Comparison of ENCODE assay signal across 8 mouse cellular contexts in the genomic region with DNA sequence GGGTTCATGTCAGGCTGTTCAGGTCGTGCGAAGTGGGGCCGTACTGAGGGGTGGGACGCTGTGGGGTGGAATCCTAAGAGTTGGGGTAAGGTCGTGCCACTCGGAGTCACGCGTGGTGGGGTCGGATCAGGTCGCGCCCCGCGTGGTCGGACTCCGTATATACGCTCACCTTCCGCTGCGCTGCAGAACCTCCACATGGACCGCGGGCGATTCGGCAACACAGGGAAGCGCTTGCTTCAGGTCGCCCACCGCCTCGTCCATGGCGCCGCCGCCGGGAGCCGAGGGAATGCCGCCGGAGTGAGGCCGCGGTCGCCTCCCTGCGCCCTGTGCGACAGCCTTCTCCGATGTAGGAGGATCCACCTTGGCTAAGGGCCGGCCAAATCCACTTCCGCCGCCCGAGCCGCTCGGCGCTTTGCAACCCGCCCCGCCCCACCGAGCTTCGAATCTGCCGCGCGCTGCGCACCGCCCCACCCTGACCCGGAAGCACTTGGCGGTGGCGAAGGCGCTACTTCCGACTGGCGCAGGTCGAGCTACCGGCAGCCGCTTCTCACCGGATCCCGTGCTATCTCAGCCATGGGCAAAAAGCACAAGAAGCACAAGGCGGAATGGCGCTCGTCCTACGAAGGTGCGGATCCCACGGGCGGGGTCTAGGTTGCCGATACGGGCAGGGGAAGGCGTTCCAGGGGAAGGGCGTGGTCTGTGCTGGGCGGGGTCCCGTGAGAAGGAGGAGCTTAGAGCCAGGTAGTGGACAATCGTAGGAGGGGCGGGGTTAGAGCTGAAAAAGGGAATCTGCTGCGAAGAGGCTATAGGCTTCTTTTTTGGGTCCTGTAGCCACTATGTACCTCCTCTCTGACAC. TPM values are rescaled to one million over a fixed set of nuclear protein-coding genes. Genes with fewer than 3 reads are reported as not detected.
A peak's percentile ranks its signal among the peaks of the same experiment; 100 is the strongest.
DNase-seq lines count a peak whose midpoint lies in the region; ATAC-seq and TF ChIP-seq lines count a peak whose summit lies in the region.

Trip13 (minus strand) TSS at position 464 of the 856 bp plus-strand sequence.
Brd9 (plus strand) TSS at position 491 of the 856 bp plus-strand sequence.

- H3K36me3 ChIP-seq in hindbrain, embryonic 10.5 days, result peaks cover 72% of the 10 kb centered on the region
- peaks cover 12% of the 10 kb centered on the region for H3K36me3 ChIP-seq in lung, postnatal 0 days (ENCODE audit: insufficient read depth, low read length)

- H3K27ac ChIP-seq in hindbrain, embryonic 10.5 days, result peak within 1 kb of the TSS; percentile 98
- H3K27ac ChIP-seq in lung, postnatal 0 days (ENCODE audit: low read length), result peak within 1 kb of the TSS; percentile 90

- peak; percentile 12; the same call in 1 of the 2 replicates for TF ChIP-seq CTCF in lung, postnatal 0 days (IDR thresholded peaks at IDR 0.05)

- H3K4me3 ChIP-seq in hindbrain, embryonic 10.5 days, result peak within 1 kb of the TSS; percentile 91
- peak within 1 kb of the TSS; percentile 74 for H3K4me3 ChIP-seq in lung, postnatal 0 days (ENCODE audit: low read depth, low read length)

- no peaks in the 10 kb centered on the region for H3K27me3 ChIP-seq in hindbrain, embryonic 10.5 days (ENCODE audit: insufficient read depth, poor library complexity, severe bottlenecking)
- H3K27me3 ChIP-seq in lung, postnatal 0 days (replicated peaks; ENCODE audit: insufficient read depth, low read length), result no peaks in the 10 kb centered on the region

- DNase-seq in MN1 (ENCODE audit: low spot score), result peak; percentile 91
- peak; percentile 89 for DNase-seq in cerebellum, adult 9-10 months
- peak; percentile 93 for DNase-seq in hindbrain, embryonic 10.5 days (ENCODE audit: low spot score)
- peak; percentile 85 for DNase-seq in layer of hippocampus, adult 9-11 months
- DNase-seq in lung, postnatal 0 days (ENCODE audit: low spot score), result peak; percentile 94
- DNase-seq in ovary, postnatal 14 days (ENCODE audit: low spot score), result peak; percentile 95
- peak; percentile 94 for DNase-seq in thymus, postnatal 14 days

- peak within 1 kb of the TSS; percentile 63 for H3K9ac ChIP-seq in lung, postnatal 0 days (replicated peaks; ENCODE audit: low read depth)

- peaks cover 18% of the 10 kb centered on the region for H3K4me1 ChIP-seq in hindbrain, embryonic 10.5 days (replicated peaks)
- no peaks in the 10 kb centered on the region for H3K4me1 ChIP-seq in lung, postnatal 0 days (ENCODE audit: insufficient read depth, low read depth, low read length)

- under 1% methylated on average over 82 of the region's 82 CpGs for WGBS in hindbrain, embryonic 10.5 days
- under 1% methylated on average over 71 of the region's 82 CpGs for WGBS in lung, postnatal 0 days

- TF ChIP-seq EP300 in lung, postnatal 0 days (IDR thresholded peaks at IDR 0.05), result no peak

- peak within 1 kb of the TSS; percentile 76 for H3K4me2 ChIP-seq in lung, postnatal 0 days (replicated peaks; ENCODE audit: low read depth, low read length)

- peak; percentile 90 for ATAC-seq in frontal cortex, adult (ENCODE audit: low TSS enrichment)
- peak; percentile 98 for ATAC-seq in lung, postnatal 0 days

- H3K9me3 ChIP-seq in hindbrain, embryonic 10.5 days, result no peaks in the 10 kb centered on the region
- H3K9me3 ChIP-seq in lung, postnatal 0 days (ENCODE audit: low read length), result no peaks in the 10 kb centered on the region

RNA-seq across cellular contexts. Expression of gene Trip13, which starts in this region (rescaled TPM):
- 51.5 and 61.9 TPM in 2 replicates for polyA plus RNA-seq in hindbrain, embryonic 10.5 days (2016; fragmentation: Nextera tagmentation; extraction: Ambion mirVana)
- 2.4 and 4.1 TPM in 2 replicates for polyA plus RNA-seq in lung, postnatal 0 days (2015; fragmentation: Nextera tagmentation; extraction: Ambion mirVana)

RNA-seq across cellular contexts. Expression of gene Brd9, which starts in this region (rescaled TPM):
- 56.3 and 64.6 TPM in 2 replicates for polyA plus RNA-seq in hindbrain, embryonic 10.5 days (2016; fragmentation: Nextera tagmentation; extraction: Ambion mirVana)
- polyA plus RNA-seq in lung, postnatal 0 days (2015; fragmentation: Nextera tagmentation; extraction: Ambion mirVana), result 33.8 and 35.2 TPM in 2 replicates

Comparison
In these comparisons a context has a peak if more than half of its experiments do, and no peak if none do; other contexts are left out.
1. Peak in every context shown above with its lines: DNase-seq, ATAC-seq, H3K4me3 ChIP-seq and H3K27ac ChIP-seq.
2. RNA of gene Trip13 (polyA plus RNA-seq): 51.5 to 61.9 TPM in hindbrain, embryonic 10.5 days; 2.4 to 4.1 TPM in lung, postnatal 0 days; every median in the first group is over 10 times any median in the second.